Mouse (Mus musculus): ENCODE results near the gene Igsf9. TPM values are rescaled to one million over a fixed set of nuclear protein-coding genes. Genes with fewer than 3 reads are reported as not detected.
A peak's percentile ranks its signal among the peaks of the same experiment; 100 is the strongest.

The Igsf9 gene
- polyA plus RNA-seq, 1 experiment from 2014 or later, result 1.6 TPM

- Histone ChIP-seq H3K9me3 (replicated peaks) (no peaks in the 10 kb centered on the region), H3K4me2 (no peak overlapping the region), H3K36me3 (no peaks in the 10 kb centered on the region), H3K4me1 (replicated peaks) (peaks cover 38% of the 10 kb centered on the region), H3K27ac (no peak overlapping the region), H3K4me3 (replicated peaks) (no peak overlapping the region), H3K27me3 (peaks cover 52% of the 10 kb centered on the region), H3K9ac (no peak overlapping the region)
- 34% methylated on average over 7 of the region's 7 CpGs for WGBS (ENCODE audit: insufficient replicate concordance)
- DNase-seq (no peak), ATAC-seq (ENCODE audit: low read depth) (no peak)
These were observed 40.9 kb downstream of the Igsf9 start for GRCm38 (mm10) chr1:172522524-172522923.

DNA sequence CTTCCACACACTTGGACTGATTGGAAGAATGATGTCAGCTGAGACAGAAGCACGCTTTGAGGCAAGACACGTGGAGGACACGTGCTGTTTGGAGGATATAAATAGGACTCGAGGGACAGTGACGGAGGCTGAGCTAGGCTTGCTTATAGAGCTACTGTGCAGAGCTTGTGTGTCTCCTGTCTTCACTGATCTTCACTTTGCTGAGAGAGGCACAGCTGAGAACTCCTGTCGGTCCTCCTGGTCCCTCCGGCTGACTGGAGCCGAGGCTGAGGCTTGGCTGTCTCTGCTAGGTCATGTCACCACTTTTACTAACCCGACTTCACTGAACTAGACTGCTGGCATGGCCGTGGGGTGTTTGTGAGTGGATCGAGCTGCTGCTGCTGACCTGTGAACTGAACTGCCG lies 42.1 kb downstream of the Igsf9 start:
- Histone ChIP-seq H3K27me3 (peaks cover 54% of the 10 kb centered on the region), H3K4me3 (replicated peaks) (no peak overlapping the region), H3K27ac (no peak overlapping the region), H3K4me2 (no peak overlapping the region), H3K4me1 (replicated peaks) (peaks cover 39% of the 10 kb centered on the region), H3K9ac (no peak overlapping the region), H3K9me3 (replicated peaks) (no peaks in the 10 kb centered on the region), H3K36me3 (no peaks in the 10 kb centered on the region)
- DNase-seq, result no peak
- 51% methylated on average over 12 of the region's 12 CpGs for WGBS (ENCODE audit: insufficient replicate concordance)
- ATAC-seq (ENCODE audit: low read depth), result no peak

DNA sequence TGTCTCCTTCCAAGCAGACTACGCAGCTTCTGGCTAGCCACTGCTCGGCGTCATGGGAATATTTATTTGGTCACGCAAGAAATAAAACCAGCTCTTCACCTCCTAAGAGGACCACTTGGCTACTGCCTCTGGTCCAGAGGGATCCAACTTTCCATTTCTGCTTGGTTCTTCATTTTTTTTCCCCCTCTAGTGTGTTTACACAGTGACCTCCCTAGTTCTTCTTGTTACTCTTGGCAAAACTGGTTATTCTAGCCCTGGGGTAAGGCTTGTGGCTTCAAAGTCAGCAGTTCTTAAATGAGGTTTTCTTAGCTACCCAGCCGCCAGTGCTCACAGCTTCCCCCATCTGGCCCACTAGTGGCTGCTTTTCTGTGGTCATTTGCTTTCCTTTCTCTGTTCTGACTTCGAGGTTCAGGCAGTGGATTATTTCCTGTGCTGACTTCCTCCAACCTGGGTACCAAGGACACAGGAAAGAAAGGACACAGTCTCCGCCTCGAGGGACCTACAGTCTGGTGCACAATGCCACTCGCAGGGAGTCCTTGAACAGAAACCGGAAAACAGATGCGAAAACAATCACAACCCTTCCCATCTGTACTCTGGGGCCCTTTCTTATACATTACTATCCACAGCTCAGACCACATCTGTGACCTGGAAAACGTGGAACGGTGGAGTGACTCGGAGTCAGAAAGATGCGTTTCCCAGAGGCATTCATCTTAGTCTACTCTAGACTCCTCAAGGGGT lies 43.6 kb downstream of the Igsf9 start:
- peaks cover 56% of the 10 kb centered on the region for H3K27me3 ChIP-seq
- no peaks in the 10 kb centered on the region for H3K36me3 ChIP-seq
- H3K9me3 ChIP-seq (replicated peaks), result no peaks in the 10 kb centered on the region
- no peak overlapping the region for H3K9ac ChIP-seq
- 14% methylated on average over 15 of the region's 15 CpGs for WGBS (ENCODE audit: insufficient replicate concordance)
- DNase-seq, result no peak
- H3K27ac ChIP-seq, result no peak overlapping the region; the same call in 1 of the 2 replicates
- ATAC-seq (ENCODE audit: low read depth), result no peak; the same call in 1 of the 2 replicates
- no peak overlapping the region for H3K4me3 ChIP-seq (replicated peaks)
- peaks cover 39% of the 10 kb centered on the region for H3K4me1 ChIP-seq (replicated peaks)
- no peak overlapping the region for H3K4me2 ChIP-seq

DNA sequence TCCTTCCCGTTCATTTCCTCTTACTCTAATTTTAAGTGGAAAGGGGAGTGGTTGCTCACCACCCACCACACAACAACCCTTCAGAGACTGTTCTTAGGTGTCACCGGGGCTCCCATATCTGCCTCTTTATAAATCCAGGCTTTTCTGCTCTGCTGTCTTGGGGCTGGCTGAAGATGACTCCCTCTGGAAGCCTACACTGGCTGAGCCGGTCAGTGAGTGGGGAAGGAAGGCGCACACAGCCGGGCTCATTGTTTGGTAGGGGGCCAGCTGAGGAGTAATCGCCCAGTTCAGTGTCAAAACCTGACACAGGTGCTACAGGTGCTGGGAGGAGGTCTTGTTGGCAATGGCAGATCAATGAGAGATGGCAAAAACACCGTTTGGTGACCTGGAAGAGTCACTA lies 44.4 kb downstream of the Igsf9 start:
- ATAC-seq (ENCODE audit: low read depth) (no peak), DNase-seq (no peak)
- 15% methylated on average over 7 of the region's 7 CpGs for WGBS (ENCODE audit: insufficient replicate concordance)
- Histone ChIP-seq H3K4me3 (replicated peaks) (0 out of 2 replicates have a peak overlapping the region, but pooled peaks have one; percentile 3), H3K9me3 (replicated peaks) (no peaks in the 10 kb centered on the region), H3K4me2 (peak overlapping the region; percentile 46), H3K9ac (no peak overlapping the region), H3K36me3 (no peaks in the 10 kb centered on the region), H3K27me3 (peaks cover 59% of the 10 kb centered on the region), H3K4me1 (replicated peaks) (peaks cover 35% of the 10 kb centered on the region), H3K27ac (peak overlapping the region; percentile 61)

GRCm38 (mm10) chr1:172526380-172527081 lies 44.9 kb downstream of the Igsf9 start:
- no peaks in the 10 kb centered on the region for H3K36me3 ChIP-seq
- ATAC-seq (ENCODE audit: low read depth) (peak; percentile 75), DNase-seq (peak; percentile 45)
- H3K4me2 ChIP-seq, result peak overlapping the region; percentile 46
- WGBS (ENCODE audit: insufficient replicate concordance), result 6% methylated on average over 23 of the region's 23 CpGs
- peak overlapping the region; percentile 61; the same call in 1 of the 2 replicates for H3K27ac ChIP-seq
- H3K27me3 ChIP-seq, result peaks cover 59% of the 10 kb centered on the region
- H3K4me1 ChIP-seq (replicated peaks), result peaks cover 30% of the 10 kb centered on the region
- 0 out of 2 replicates have a peak overlapping the region, but pooled peaks have one; percentile 3 for H3K4me3 ChIP-seq (replicated peaks)
- H3K9me3 ChIP-seq (replicated peaks), result no peaks in the 10 kb centered on the region
- H3K9ac ChIP-seq, result no peak overlapping the region

DNA sequence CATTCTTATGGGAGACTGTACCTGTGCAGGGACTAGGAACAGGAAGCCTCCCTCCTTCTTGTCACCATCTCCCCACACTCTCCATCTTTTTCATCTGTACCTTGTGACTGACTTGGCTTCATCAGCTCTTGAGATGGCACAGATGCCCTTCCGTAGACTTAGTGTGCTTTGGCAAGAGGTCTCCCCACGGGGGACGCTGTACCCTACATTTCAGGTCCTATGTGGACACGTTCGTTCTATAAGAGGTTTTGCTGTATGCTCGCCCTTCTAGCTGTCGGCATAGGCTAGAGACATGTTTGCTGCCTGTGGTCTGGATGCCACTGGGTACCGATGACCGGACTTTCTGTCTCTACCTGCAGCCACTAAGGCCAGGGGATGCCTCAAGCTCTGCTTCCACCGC lies 45.8 kb downstream of the Igsf9 start:
- H3K9ac ChIP-seq, result no peak overlapping the region
- peaks cover 31% of the 10 kb centered on the region for H3K4me1 ChIP-seq (replicated peaks)
- no peak overlapping the region for H3K4me3 ChIP-seq (replicated peaks)
- DNase-seq (no peak), ATAC-seq (ENCODE audit: low read depth) (no peak)
- H3K27me3 ChIP-seq, result peaks cover 63% of the 10 kb centered on the region
- H3K36me3 ChIP-seq, result no peaks in the 10 kb centered on the region
- H3K27ac ChIP-seq, result no peak overlapping the region
- no peaks in the 10 kb centered on the region for H3K9me3 ChIP-seq (replicated peaks)
- no peak overlapping the region for H3K4me2 ChIP-seq
- 67% methylated on average over 10 of the region's 10 CpGs for WGBS (ENCODE audit: insufficient replicate concordance)

DNA sequence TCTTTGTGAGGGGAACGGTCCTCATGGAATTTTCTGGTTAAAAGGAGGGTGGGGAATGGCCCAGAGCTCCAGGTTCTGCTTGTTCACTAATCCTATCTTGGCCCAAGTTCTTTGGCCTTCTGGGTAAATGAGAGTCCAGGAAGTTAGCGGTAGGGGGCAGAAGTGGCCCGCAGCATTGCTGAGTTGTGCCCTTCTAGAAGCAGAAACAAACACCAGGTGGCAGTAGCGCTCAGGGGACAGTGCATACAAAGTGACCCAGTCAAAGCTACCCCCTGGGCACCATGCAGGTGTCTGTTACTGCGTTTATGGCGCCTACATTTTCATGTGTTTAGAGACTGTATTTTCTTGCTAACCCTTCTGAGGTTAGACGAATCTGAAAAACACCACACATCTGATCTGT lies 47.1 kb downstream of the Igsf9 start:
- Histone ChIP-seq H3K4me3 (replicated peaks) (no peak overlapping the region), H3K27me3 (peaks cover 65% of the 10 kb centered on the region), H3K27ac (no peak overlapping the region), H3K36me3 (no peaks in the 10 kb centered on the region), H3K9ac (no peak overlapping the region), H3K4me2 (no peak overlapping the region), H3K9me3 (replicated peaks) (no peaks in the 10 kb centered on the region), H3K4me1 (replicated peaks) (peaks cover 34% of the 10 kb centered on the region)
- DNase-seq (peak; percentile 47), ATAC-seq (ENCODE audit: low read depth) (peak; percentile 43; the same call in 1 of the 2 replicates)
- 5% methylated on average over 7 of the region's 7 CpGs for WGBS (ENCODE audit: insufficient replicate concordance)

GRCm38 (mm10) chr1:172530544-172531220 lies 49.1 kb downstream of the Igsf9 start:
- Histone ChIP-seq H3K4me2 (no peak overlapping the region), H3K27ac (no peak overlapping the region), H3K4me3 (replicated peaks) (no peak overlapping the region), H3K36me3 (no peaks in the 10 kb centered on the region), H3K4me1 (replicated peaks) (peaks cover 24% of the 10 kb centered on the region), H3K27me3 (peaks cover 65% of the 10 kb centered on the region), H3K9me3 (replicated peaks) (no peaks in the 10 kb centered on the region), H3K9ac (no peak overlapping the region)
- 37% methylated on average over 8 of the region's 8 CpGs for WGBS (ENCODE audit: insufficient replicate concordance)
- ATAC-seq (ENCODE audit: low read depth) (no peak), DNase-seq (no peak)

DNA sequence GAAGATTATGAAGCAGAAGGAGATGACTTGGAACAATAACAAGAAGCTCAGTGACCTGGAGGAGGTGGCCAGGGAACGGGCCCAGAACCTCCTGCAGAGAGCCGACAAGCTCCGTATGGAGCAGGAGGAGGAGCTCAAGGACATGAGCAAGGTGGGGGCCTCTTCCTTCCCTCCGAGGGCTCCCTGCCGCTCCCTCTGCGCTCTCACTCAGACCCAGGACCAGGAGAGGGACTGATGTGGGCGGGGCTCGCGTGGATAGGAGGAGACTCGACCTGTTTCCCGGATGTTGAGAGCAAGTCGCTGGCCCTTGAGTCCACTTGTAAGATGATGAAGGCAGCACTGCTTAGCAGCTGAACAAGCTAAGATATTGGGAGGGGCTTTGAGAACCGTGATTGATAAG lies 51.0 kb downstream of the Igsf9 start:
- ATAC-seq (ENCODE audit: low read depth) (0 out of 2 replicates have a peak, but pooled peaks have one; percentile 22), DNase-seq (no peak)
- Histone ChIP-seq H3K27ac (no peak overlapping the region), H3K4me2 (peak overlapping the region; percentile 28), H3K27me3 (peaks cover 47% of the 10 kb centered on the region), H3K36me3 (no peaks in the 10 kb centered on the region), H3K4me3 (replicated peaks) (no peak overlapping the region), H3K4me1 (replicated peaks) (peaks cover 5% of the 10 kb centered on the region), H3K9ac (no peak overlapping the region), H3K9me3 (replicated peaks) (no peaks in the 10 kb centered on the region)
- 3% methylated on average over 13 of the region's 13 CpGs for WGBS (ENCODE audit: insufficient replicate concordance)

DNA sequence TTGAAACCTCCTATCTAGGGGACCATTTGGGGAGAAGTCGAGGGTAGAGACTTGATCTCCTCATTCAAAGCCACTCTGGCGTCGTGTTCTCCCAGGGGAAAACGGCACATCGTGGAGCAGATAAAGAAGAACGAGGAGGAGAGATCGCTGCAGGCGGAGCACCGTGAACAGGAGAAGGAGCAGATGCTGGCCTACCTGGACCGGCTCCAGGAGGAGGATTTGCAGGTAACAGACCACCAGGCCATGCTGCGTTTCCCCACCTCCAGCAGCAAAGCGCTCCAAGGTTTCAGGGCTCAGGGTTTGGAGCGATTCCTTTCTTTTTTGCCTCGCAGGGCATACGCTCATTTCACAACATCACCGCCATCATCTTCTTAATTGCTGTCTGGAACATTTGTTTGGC lies 53.5 kb downstream of the Igsf9 start:
- DNase-seq (no peak), ATAC-seq (ENCODE audit: low read depth) (no peak)
- H3K4me2 ChIP-seq, result no peak overlapping the region
- no peaks in the 10 kb centered on the region for H3K36me3 ChIP-seq
- 71% methylated on average over 16 of the region's 16 CpGs for WGBS (ENCODE audit: insufficient replicate concordance)
- no peak overlapping the region for H3K27ac ChIP-seq
- H3K27me3 ChIP-seq, result peaks cover 44% of the 10 kb centered on the region
- no peak overlapping the region for H3K4me3 ChIP-seq (replicated peaks)
- H3K9ac ChIP-seq, result no peak overlapping the region
- no peaks in the 10 kb centered on the region for H3K9me3 ChIP-seq (replicated peaks)
- 0 out of 2 replicates have a peak, but pooled peaks cover 5% of the 10 kb centered on the region for H3K4me1 ChIP-seq (replicated peaks)

DNA sequence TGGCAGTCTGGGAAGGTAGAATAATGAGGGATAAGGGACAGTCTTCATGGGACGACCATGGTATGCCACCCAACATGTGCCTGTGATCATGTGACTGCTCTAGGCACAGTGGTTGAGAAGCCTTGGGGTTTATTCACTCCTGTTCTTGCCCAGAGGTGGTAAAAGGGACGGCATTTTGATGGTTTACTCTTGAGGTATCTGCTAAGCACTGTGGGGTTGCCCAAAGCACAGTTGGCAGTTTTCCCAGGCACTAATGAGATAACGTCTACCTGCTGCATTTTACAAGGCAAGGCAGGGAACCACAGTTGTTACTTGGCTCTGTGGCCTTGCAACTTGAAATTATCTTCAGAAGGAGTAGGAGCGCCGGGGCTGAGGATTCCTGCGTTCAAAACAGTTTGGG lies 58.2 kb downstream of the Igsf9 start:
- Histone ChIP-seq H3K9me3 (replicated peaks) (no peaks in the 10 kb centered on the region), H3K36me3 (no peaks in the 10 kb centered on the region), H3K4me2 (no peak overlapping the region), H3K9ac (no peak overlapping the region), H3K4me1 (replicated peaks) (no peaks in the 10 kb centered on the region), H3K27ac (no peak overlapping the region), H3K27me3 (peaks cover under 1% of the 10 kb centered on the region; the same call in 1 of the 2 replicates), H3K4me3 (replicated peaks) (no peak overlapping the region)
- WGBS (ENCODE audit: insufficient replicate concordance), result 50% methylated on average over 6 of the region's 6 CpGs
- DNase-seq (no peak), ATAC-seq (ENCODE audit: low read depth) (no peak)
